Mouse (Mus musculus) T-helper 1 cell (primary cell): ENCODE results near the gene Gm17387.

ENCODE experiments used
- in situ Hi-C: fragments of 300-600 bp; cut with MboI, MseI; formaldehyde crosslinking; loops from one replicate; pipeline ENCODE4 v1.15.1; 2025; ENCODE audit warnings: high pct_unique_total_duplicates

Gene Gm17387

DNA sequence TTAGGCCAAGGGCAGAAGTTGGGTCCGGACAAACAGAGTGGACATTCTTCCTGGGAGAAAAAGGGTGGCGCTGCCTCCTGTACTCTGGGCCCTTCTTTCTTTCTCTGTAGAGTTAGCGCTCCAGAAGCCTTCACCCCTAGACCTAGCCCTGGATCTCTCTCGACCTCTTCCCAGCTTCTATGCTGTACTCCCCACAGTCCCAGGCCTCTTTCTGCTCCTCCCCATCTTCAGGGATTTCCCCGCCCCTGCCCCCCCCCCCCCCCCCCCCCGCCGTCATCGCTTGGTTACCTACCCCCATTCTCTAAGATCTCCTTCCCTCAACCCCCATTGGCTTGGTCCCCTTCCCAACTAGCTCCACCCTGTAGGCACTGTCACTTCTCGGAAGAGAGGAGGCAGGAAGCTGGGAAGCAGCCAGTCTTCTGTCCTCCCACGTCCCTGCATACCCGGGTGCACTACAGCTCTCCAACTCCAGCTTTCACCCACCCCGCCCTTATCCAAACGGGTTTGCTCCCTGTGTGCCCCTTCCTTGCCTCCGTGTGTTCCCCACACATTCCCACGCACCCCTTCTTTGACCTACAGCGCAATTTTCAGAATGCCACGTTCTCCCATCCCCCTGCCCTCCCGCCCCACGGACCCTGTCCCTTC is 18.8 kb downstream of the Gm17387 start:
- in situ Hi-C loops: loop anchor here (5.0 kb wide), 2 partner anchors 35 to 90 kb away; partner anchors contain the start of genes Gm45717, Ifitm2 and Ifitm3

DNA sequence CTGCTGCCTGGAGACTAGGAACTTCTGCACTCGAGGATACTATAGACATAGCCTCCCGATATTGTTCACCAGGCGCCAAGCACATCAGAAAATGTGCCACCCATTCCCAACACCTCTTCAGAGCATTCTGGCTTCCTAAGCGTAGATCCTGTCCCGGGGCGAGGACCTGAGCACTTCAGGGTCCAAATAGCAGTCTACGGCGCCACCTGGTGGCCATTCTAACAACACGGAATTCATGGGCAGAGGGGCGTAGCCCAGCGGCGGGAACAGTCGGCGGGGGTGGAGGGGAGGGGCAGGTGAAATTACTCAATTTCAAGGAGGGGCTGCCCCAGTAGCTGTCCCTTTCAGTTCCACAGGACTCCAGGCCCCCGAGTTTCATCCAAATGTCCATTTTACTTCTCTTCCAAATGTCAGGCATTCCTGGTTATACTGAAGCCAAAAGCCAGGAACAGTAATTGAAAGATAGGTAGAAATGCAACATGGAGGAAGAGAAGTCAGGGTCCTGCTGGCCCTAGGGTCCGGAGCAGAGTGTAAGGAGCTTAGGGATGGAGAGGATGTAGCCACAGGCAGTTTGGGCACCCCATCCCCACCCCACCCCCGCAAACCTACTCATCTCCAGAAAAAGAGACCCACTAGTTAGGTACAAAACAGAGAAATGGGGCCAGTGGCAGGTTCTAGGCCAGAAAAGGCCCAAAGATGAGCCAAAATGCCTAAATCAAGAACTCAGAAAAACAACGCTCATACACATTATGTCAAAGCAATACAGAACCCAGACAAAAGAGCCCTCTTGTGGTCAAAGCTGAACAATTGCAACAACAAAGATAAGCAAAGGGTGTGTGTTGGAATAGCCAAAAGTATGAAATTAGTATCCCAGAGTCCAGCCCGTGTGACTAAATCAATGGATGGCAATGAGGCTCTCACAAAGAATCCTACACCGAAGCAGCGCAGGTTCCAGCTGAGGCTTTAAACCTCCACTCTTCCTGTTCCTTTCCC is 19.6 kb downstream of the Gm17387 start:
- in situ Hi-C loops: loop anchor here (5.0 kb wide), 2 partner anchors 36 to 91 kb away; partner anchors contain the start of genes Gm45717, Ifitm2 and Ifitm3

GRCm38 (mm10) chr7:141049326-141049725 is 20.4 kb downstream of the Gm17387 start:
- in situ Hi-C loops: loop anchor here (5.0 kb wide), 2 partner anchors 37 to 92 kb away; partner anchors contain the start of genes Gm45717, Ifitm2 and Ifitm3

DNA sequence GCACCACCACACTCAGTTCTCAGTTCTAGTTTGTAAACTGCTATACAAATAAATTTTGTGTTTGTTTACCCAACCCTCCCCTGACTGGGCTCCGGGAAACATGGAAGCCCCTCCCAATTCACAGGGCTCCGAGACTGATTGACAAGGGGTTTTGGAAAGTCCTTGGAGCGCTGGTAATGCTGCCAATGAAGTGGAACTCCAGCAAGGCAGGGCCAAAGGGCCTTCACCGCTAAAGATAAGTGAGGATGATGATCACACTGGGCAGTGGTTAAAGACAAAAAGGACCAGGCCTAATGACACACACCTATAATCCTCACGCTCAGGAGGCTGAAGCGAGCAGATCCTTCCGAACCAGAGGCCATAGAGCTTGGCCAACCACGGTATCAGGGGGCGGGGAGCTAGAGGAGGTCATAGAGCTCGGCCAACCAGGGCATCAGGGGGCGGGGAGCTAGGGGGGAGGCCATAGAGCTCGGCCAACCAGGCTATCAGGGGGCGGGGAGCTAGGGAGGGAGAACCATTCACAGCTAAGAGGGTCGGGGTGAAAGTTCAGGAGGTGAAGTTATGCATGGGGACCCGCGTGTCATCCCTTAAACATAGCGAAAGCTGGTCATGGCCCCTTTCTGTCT is 22.2 kb downstream of the Gm17387 start:
- in situ Hi-C loops: no loop called here

DNA sequence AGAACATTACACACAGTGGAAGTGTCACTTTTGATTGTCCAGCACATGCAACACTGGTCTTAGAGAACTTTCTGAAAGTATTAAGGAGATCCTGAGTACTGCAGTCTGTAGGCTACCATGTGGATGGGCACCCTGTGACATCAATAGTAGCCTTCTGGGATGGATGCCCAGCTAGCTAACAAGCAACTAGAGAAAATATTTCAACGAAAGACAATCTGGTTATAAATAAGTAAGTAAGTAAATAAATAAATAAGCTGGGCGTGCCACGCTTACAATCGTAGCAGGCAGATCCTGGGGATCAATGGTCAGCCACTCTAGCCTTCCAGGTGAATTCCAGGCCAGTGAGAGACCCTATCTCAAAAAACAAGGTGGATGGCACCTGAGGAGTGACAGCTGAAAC is 23.1 kb downstream of the Gm17387 start:
- in situ Hi-C loops: no loop called here

GRCm38 (mm10) chr7:141052421-141052820 is 23.5 kb downstream of the Gm17387 start:
- in situ Hi-C loops: no loop called here

DNA sequence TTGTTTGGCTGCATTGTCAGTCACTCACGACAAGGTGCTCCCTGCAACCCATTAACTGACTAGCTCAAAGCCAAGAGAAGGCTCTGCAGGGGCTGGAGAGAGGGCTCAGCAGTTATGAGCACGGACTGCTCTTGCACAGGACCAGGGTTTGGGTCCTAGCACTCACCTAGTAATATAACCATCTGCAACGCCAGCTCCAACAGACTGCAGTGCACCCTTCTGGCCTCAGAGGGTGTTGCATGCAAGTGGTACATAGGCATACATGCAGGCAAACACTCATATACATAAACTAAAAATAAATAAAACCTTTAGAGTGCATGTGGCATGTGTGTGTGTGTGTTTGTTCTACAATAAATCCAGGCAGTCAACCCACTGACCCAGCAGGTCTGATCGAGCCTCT is 26.9 kb downstream of the Gm17387 start:
- in situ Hi-C loops: loop anchor here (5.0 kb wide), 1 partner anchor 213 kb away; no protein-coding TSS in a partner anchor

GRCm38 (mm10) chr7:141056976-141057375 is 28.0 kb downstream of the Gm17387 start:
- in situ Hi-C loops: loop anchor here (5.0 kb wide), 1 partner anchor 215 kb away; no protein-coding TSS in a partner anchor

GRCm38 (mm10) chr7:141057541-141057940 is 28.6 kb downstream of the Gm17387 start:
- in situ Hi-C loops: loop anchor here (5.0 kb wide), 1 partner anchor 215 kb away; no protein-coding TSS in a partner anchor

DNA sequence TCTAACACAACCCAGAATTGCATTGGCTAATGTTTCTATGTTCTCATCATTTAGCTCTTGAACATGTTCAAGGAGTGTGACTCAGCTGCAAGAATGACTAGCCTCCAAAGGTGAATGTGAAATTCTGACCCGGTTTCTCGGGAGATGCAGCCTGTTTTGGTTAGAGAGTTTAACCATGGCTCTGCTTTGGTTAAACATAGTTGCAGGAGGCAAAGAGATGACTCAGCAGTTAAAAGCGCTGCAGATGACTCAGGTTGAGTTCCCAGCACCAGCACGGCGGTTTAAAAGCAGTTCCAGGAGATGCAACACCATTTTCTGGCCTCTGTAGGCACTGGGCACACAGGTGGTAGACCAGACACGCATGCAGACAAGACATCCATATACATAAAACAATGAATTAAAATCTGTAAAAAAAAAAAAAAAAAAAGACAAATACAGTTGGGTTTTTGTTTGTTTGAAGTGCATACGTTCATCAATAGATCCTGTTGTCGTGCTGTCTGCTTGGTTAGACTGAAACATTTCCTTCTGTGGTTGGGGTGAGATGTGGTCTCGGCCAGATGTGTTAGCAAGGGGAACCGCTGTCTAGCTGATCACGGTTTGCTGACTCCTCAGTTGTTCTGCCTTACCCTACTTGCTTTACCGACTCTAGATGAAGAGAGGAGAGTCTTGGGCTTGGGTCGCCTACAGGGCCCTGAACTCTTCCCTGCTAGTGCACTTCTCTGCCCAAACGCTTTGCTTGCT is 29.8 kb downstream of the Gm17387 start:
- in situ Hi-C loops: loop anchor here (5.0 kb wide), 1 partner anchor 216 kb away; no protein-coding TSS in a partner anchor

GRCm38 (mm10) chr7:141059929-141060328 is 31.0 kb downstream of the Gm17387 start:
- in situ Hi-C loops: loop anchor here (5.0 kb wide), 2 partner anchors 117 to 218 kb away; no protein-coding TSS in a partner anchor

DNA sequence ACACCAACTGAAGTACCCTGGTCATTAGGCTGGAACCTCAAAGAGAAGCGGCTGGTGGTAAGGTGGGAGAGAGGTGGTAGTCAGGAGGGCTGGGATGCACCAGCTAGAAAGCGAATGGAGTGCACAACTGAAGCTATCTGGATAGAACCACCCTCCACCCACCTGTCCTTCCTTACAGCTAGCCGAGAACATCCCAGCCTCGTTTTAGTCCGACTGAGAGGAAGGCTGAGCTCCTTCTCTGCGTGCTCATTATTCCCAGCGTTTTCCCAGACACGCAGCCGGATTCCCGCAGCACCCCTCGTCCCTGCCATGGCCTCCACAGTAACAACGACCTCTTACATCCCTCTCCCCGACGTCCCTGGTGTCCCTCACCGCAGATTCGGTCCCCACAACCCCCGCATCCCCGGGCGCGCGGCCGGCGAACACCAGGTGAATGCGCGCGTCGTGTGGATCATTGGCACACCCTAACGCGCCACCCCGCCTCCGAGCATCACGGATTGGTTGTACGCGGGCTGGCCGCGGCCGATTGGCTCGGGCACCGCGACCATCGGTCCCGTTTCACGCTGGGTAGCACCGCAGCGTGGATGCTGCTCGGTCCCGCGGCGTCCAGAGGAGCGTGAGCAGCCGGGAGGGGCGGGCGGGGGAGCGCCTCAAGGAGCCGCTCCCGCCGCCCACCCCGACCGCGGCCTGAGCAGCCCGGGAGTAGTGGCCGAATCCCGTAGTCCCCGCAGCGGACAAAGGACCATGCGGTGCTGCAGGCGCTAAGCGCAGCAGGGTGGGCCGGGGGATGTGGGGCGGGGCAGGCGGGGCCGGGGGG is 31.7 kb downstream of the Gm17387 start, which contains the start of gene B4galnt4:
Gene B4galnt4 (plus strand): TSS at position 679 of the 817 bp plus-strand sequence.
- in situ Hi-C loops: loop anchor here (5.0 kb wide), 1 partner anchor 117 kb away; no protein-coding TSS in a partner anchor

DNA sequence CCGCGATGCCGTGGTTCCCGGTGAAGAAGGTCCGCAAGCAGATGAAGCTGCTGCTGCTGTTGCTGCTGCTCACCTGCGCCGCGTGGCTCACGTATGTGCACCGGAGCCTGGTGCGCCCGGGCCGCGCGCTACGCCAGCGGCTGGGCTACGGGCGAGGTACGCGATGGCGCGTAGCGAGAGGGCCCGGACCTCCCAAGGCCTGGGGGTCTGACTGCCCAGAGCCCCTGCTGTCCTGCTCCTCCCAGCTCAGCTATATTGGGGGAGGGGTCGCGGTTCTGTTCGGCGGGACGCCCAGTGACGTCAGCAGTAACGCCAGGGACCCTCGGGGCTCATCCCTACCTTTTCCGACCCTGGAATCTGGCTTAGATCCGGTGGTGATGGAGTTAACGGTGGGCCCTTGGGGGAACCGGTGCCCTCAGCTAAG is 32.4 kb downstream of the Gm17387 start:
- in situ Hi-C loops: loop anchor here (5.0 kb wide), 1 partner anchor 116 kb away; no protein-coding TSS in a partner anchor

DNA sequence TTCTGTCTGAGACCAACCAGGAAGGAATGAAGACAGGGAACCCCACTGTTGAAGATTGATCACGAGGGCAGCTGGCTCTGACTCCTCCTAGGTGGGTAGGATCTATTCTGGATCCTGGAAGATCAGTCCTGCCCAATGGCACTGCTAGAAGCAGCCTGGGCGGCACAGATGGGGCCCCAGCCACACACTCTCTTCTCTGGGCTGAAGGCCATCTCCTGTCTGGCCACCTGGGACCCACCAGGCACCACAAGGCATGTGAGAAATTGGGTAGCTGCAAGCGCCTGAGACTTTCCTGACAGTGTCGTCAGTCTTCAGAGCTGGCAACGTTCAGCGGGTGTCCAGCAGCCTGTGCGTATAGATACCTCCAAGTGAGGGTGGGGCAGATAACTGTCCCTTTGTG is 33.6 kb downstream of the Gm17387 start:
- in situ Hi-C loops: loop anchor here (5.0 kb wide), 1 partner anchor 115 kb away; no protein-coding TSS in a partner anchor

DNA sequence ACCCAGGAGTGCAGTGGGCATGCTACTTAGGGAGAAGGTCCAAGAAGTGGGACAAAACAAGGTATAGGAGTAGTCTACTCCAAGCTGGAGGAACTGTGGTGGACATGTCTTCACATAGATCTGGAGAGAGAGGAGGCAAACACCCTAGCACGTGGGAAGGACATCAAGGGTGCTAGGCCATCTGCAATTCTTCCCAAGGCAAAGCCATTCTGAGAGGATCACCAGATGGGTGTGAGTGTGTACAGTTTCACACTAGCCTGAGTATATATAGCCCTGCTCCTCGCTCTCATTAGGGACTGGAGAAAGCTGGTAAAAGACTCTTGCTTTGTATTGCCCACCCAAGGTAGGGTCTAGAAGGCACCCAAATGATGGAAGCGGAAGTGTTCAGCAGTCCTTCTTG is 34.4 kb downstream of the Gm17387 start:
- in situ Hi-C loops: loop anchor here (5.0 kb wide), 1 partner anchor 114 kb away; no protein-coding TSS in a partner anchor

- in situ Hi-C loops: loop anchor here (5.0 kb wide), 1 partner anchor 113 kb away; no protein-coding TSS in a partner anchor
Observed at GRCm38 (mm10) chr7:141064175-141064574, 35.2 kb downstream of the Gm17387 start.

GRCm38 (mm10) chr7:141064576-141064975 is 35.6 kb downstream of the Gm17387 start:
- in situ Hi-C loops: loop anchor here (5.0 kb wide), 1 partner anchor 113 kb away; no protein-coding TSS in a partner anchor

- in situ Hi-C loops: no loop called here
Observed at GRCm38 (mm10) chr7:141068351-141068750, 39.4 kb downstream of the Gm17387 start.
